Mouse (Mus musculus) Muller cell, postnatal 12 days (primary cell): ENCODE data around the gene Elf1.
"Not testable (repeated sequence)": the region's sequence is repeated elsewhere in the genome, so short reads cannot be mapped to it uniquely, and the experiment has no call there.

ENCODE experiments used
- DNase-seq: peaks from one replicate; pipeline ENCODE4 v3.0.0-alpha.2; 2015; ENCODE audit errors: inconsistent ontology term

Gene Elf1

GRCm38 (mm10) chr14:79480624-79481338 lies at the start of gene Elf1:
Elf1 (plus strand) TSS chr14:79481194.
- peak; percentile 98 for DNase-seq

GRCm38 (mm10) chr14:79434068-79434467 lies 46.9 kb upstream of the Elf1 start:
- no peak for DNase-seq

GRCm38 (mm10) chr14:79440655-79441054 lies 40.3 kb upstream of the Elf1 start:
- DNase-seq = no peak

- DNase-seq = no peak
These were observed 39.6 kb upstream of the Elf1 start for GRCm38 (mm10) chr14:79441441-79441840.

- DNase-seq = no peak
These were observed 36.4 kb upstream of the Elf1 start for GRCm38 (mm10) chr14:79444601-79445000.

GRCm38 (mm10) chr14:79445055-79445620 lies 35.9 kb upstream of the Elf1 start:
- peak; percentile 37 for DNase-seq

- peak; percentile 82 for DNase-seq
These were observed 29.1 kb upstream of the Elf1 start, which contains the start of gene Kbtbd6 for GRCm38 (mm10) chr14:79451681-79452590. Kbtbd6 (plus strand) TSS chr14:79451835.

GRCm38 (mm10) chr14:79452591-79452934 lies 28.4 kb upstream of the Elf1 start:
- not testable (repeated sequence) for DNase-seq

GRCm38 (mm10) chr14:79460401-79460800 lies 20.6 kb upstream of the Elf1 start:
- no peak for DNase-seq

- DNase-seq = no peak
These were observed 20.0 kb upstream of the Elf1 start for GRCm38 (mm10) chr14:79460988-79461387.

GRCm38 (mm10) chr14:79465623-79466022 lies 15.4 kb upstream of the Elf1 start:
- DNase-seq = no peak

- DNase-seq = peak; percentile 30
These were observed 13.4 kb upstream of the Elf1 start for GRCm38 (mm10) chr14:79467621-79468020.

GRCm38 (mm10) chr14:79473384-79473783 lies 7.6 kb upstream of the Elf1 start:
- DNase-seq = no peak

GRCm38 (mm10) chr14:79481339-79482151 lies 551 bp downstream of the Elf1 start, which contains the start of gene Wbp4:
Wbp4 (minus strand) TSS chr14:79481520.
- DNase-seq = peak; percentile 95

- DNase-seq = peak; percentile 68
These were observed 1.3 kb downstream of the Elf1 start for GRCm38 (mm10) chr14:79482251-79482661.

- DNase-seq = no peak
These were observed 1.9 kb downstream of the Elf1 start for GRCm38 (mm10) chr14:79482747-79483355.

GRCm38 (mm10) chr14:79483611-79484120 lies 2.7 kb downstream of the Elf1 start:
- no peak for DNase-seq

GRCm38 (mm10) chr14:79486617-79486992 lies 5.6 kb downstream of the Elf1 start:
- DNase-seq = no peak

- DNase-seq = peak; percentile 48
These were observed 6.2 kb downstream of the Elf1 start for GRCm38 (mm10) chr14:79486993-79487731.

GRCm38 (mm10) chr14:79488531-79488930 lies 7.5 kb downstream of the Elf1 start:
- no peak for DNase-seq
